Mouse (Mus musculus) MEL (cell line): Measurements from ENCODE around the gene Arcn1. TPM values are rescaled to one million over a fixed set of nuclear protein-coding genes. Genes with fewer than 3 reads are reported as not detected.

ENCODE experiments used
- DNase-seq: peaks from one replicate; pipeline ENCODE4 v3.0.0; 2011; ENCODE audit warnings: low read depth, low spot score
- H3K27ac ChIP-seq: 2 replicates; pipeline ENCODE4 v1.5.1; 2012; ENCODE audit warnings: low read depth, mild to moderate bottlenecking, control low read depth, low read length, moderate library complexity; ENCODE audit not compliant: control insufficient read depth
- H3K27me3 ChIP-seq, 2 experiments: fragments of 150-350 bp in 1 of 2; sonication (generic) in 1 of 2; 2 replicates each; pipeline ENCODE4 v1.6.1; 2012; ENCODE audit warnings: low read length in 2 of 2, mild to moderate bottlenecking in 2 of 2, improper control_type of control experiment in 1 of 2, moderate library complexity in 1 of 2; ENCODE audit not compliant: insufficient read depth in 2 of 2, control insufficient read depth in 1 of 2
- H3K36me3 ChIP-seq, 2 experiments: 2 replicates each; pipeline ENCODE4 v1.6.1; 2012 to 2014; ENCODE audit warnings: low read length in 2 of 2, improper control_type of control experiment in 1 of 2, inconsistent platforms in 1 of 2, mild to moderate bottlenecking in 1 of 2; ENCODE audit not compliant: insufficient read depth in 2 of 2, control insufficient read depth in 1 of 2
- H3K4me1 ChIP-seq, 2 experiments: fragments of 150-350 bp in 1 of 2; sonication (generic) in 1 of 2; 2 replicates each; pipeline ENCODE4 v1.6.1; 2012; ENCODE audit warnings: low read length in 2 of 2, improper control_type of control experiment in 1 of 2, mild to moderate bottlenecking in 1 of 2; ENCODE audit not compliant: insufficient read depth in 2 of 2, control insufficient read depth in 1 of 2
- H3K4me3 ChIP-seq, 2 experiments: fragments of 150-350 bp in 1 of 2; sonication (generic) in 1 of 2; 2 replicates each; pipeline ENCODE4 v1.5.1; 2012; ENCODE audit warnings: low read depth in 2 of 2, low read length in 2 of 2, mild to moderate bottlenecking in 2 of 2, moderate library complexity in 2 of 2, control low read depth in 1 of 2, improper control_type of control experiment in 1 of 2; ENCODE audit not compliant: control insufficient read depth in 1 of 2, insufficient read depth in 1 of 2
- H3K79me2 ChIP-seq: 2 replicates; pipeline ENCODE4 v1.6.1; 2012; ENCODE audit warnings: mild to moderate bottlenecking, low read length, moderate library complexity; ENCODE audit not compliant: control insufficient read depth, poor library complexity, insufficient read depth
- H3K9ac ChIP-seq: 2 replicates; pipeline ENCODE4 v1.6.1; 2012; ENCODE audit warnings: low read depth, mild to moderate bottlenecking, control low read depth, low read length, moderate library complexity; ENCODE audit not compliant: control insufficient read depth, poor library complexity, severe bottlenecking
- H3K9me3 ChIP-seq: fragments of 150-350 bp; sonication (generic); replicated peaks from 2 replicates; pipeline ENCODE4 v1.6.1; 2012; ENCODE audit warnings: mild to moderate bottlenecking, low read length, improper control_type of control experiment, moderate library complexity; ENCODE audit not compliant: insufficient read depth
- BHLHE40 ChIP-seq: IDR thresholded peaks from 2 replicates; pipeline ENCODE4 v1.6.1; 2012; ENCODE audit warnings: low read depth, mild to moderate bottlenecking, inconsistent platforms, low read length, improper control_type of control experiment, borderline replicate concordance
- CHD2 ChIP-seq: IDR thresholded peaks from 2 replicates; pipeline ENCODE4 v1.6.1; 2011; ENCODE audit warnings: low read length, improper control_type of control experiment
- ELF1 ChIP-seq: IDR thresholded peaks from 2 replicates; pipeline ENCODE4 v1.6.1; 2014; ENCODE audit warnings: low read depth, mild to moderate bottlenecking, inconsistent platforms, low read length, improper control_type of control experiment, moderate library complexity
- EP300 ChIP-seq, 2 experiments: IDR thresholded peaks; 2 replicates each; pipeline ENCODE4 v1.6.1; 2011; ENCODE audit warnings: improper control_type of control experiment in 2 of 2, low read length in 2 of 2, low read depth in 1 of 2, mild to moderate bottlenecking in 1 of 2
- GABPA ChIP-seq: IDR thresholded peaks from 2 replicates; pipeline ENCODE4 v1.6.1; 2012; ENCODE audit warnings: low read depth, mild to moderate bottlenecking, inconsistent platforms, low read length, improper control_type of control experiment, moderate library complexity
- GATA1 ChIP-seq: IDR thresholded peaks from 2 replicates; pipeline ENCODE4 v1.6.1; 2011; ENCODE audit warnings: low read depth, low read length, improper control_type of control experiment
- HCFC1 ChIP-seq: IDR thresholded peaks from 2 replicates; pipeline ENCODE4 v1.6.1; 2012; ENCODE audit warnings: low read depth, mild to moderate bottlenecking, inconsistent platforms, low read length, improper control_type of control experiment, moderate library complexity
- JUND ChIP-seq: IDR thresholded peaks from 2 replicates; pipeline ENCODE4 v1.6.1; 2011; ENCODE audit warnings: low read depth, mild to moderate bottlenecking, improper control_type of control experiment, low read length
- KAT2A ChIP-seq: conservative IDR thresholded peaks from 2 replicates; pipeline ENCODE4 v1.6.1; 2012; ENCODE audit warnings: low read depth, low read length, improper control_type of control experiment, inconsistent platforms
- MAFK ChIP-seq: IDR thresholded peaks from 2 replicates; pipeline ENCODE4 v1.6.1; 2011; ENCODE audit warnings: low read depth, mild to moderate bottlenecking, low read length, improper control_type of control experiment, borderline replicate concordance
- NELFE ChIP-seq: IDR thresholded peaks from 2 replicates; pipeline ENCODE4 v1.6.1; 2011; ENCODE audit warnings: low read depth, low read length, improper control_type of control experiment
- POLR2A ChIP-seq, 2 experiments: IDR thresholded peaks; 2 replicates each; pipeline ENCODE4 v1.6.1; 2011 to 2012; ENCODE audit warnings: low read length in 2 of 2, mild to moderate bottlenecking in 2 of 2, control low read depth in 1 of 2, improper control_type of control experiment in 1 of 2, low read depth in 1 of 2, moderate library complexity in 1 of 2; ENCODE audit not compliant: control insufficient read depth in 1 of 2, insufficient read depth in 1 of 2, poor library complexity in 1 of 2
- POLR2AphosphoS2 ChIP-seq: IDR thresholded peaks from 2 replicates; pipeline ENCODE4 v1.6.1; 2011; ENCODE audit warnings: low read length, improper control_type of control experiment
- RCOR1 ChIP-seq: IDR thresholded peaks from 2 replicates; pipeline ENCODE4 v1.6.1; 2012; ENCODE audit warnings: low read depth, mild to moderate bottlenecking, inconsistent platforms, low read length, improper control_type of control experiment
- TAL1 ChIP-seq: IDR thresholded peaks from 2 replicates; pipeline ENCODE4 v1.6.1; 2012; ENCODE audit warnings: mild to moderate bottlenecking, inconsistent platforms, low read length, moderate library complexity, mixed read lengths
- TBP ChIP-seq: IDR thresholded peaks from 2 replicates; pipeline ENCODE4 v1.8.0; 2011; ENCODE audit warnings: low read depth, low read length, improper control_type of control experiment
- TCF12 ChIP-seq: IDR thresholded peaks from 2 replicates; pipeline ENCODE4 v1.6.1; 2014; ENCODE audit warnings: low read depth, mild to moderate bottlenecking, inconsistent platforms, low read length, improper control_type of control experiment, moderate library complexity
- USF2 ChIP-seq, 2 experiments: IDR thresholded peaks; 2 replicates each; pipeline ENCODE4 v1.6.1; 2011 to 2012; ENCODE audit warnings: improper control_type of control experiment in 2 of 2, low read length in 2 of 2, borderline replicate concordance in 1 of 2, inconsistent platforms in 1 of 2, low read depth in 1 of 2, mild to moderate bottlenecking in 1 of 2; ENCODE audit not compliant: insufficient read depth in 1 of 2
- ZC3H11A ChIP-seq: IDR thresholded peaks from 2 replicates; pipeline ENCODE4 v1.6.1; 2012; ENCODE audit warnings: low read depth, mild to moderate bottlenecking, inconsistent platforms, low read length, improper control_type of control experiment
- ZKSCAN1 ChIP-seq: IDR thresholded peaks from 2 replicates; pipeline ENCODE4 v1.6.1; 2012; ENCODE audit warnings: low read depth, mild to moderate bottlenecking, inconsistent platforms, low read length, improper control_type of control experiment, moderate library complexity
- ZMIZ1 ChIP-seq: IDR thresholded peaks from 2 replicates; pipeline ENCODE4 v1.6.1; 2012; ENCODE audit warnings: low read depth, mild to moderate bottlenecking, inconsistent platforms, low read length, improper control_type of control experiment, moderate library complexity
- polyA plus RNA-seq, 2 experiments: library from polyadenylated mRNA; stranded (reverse) in 1 of 2; unstranded in 1 of 2; fragments of >175 nt in 1 of 2; fragments of >200 nt in 1 of 2; gene quantifications; 2 replicates each; pipeline versions ENCODE4 v1.2.1 to v1.2.4; 2012; ENCODE audit warnings: low replicate concordance in 2 of 2, low read depth in 1 of 2; ENCODE audit not compliant: insufficient read length in 2 of 2, insufficient read depth in 1 of 2, missing spikeins in 1 of 2
- total RNA-seq: library from RNA; depleted of rRNA; stranded (reverse); fragments of 300-350 nt; gene quantifications from 2 replicates; pipeline ENCODE4 v1.2.3, GENCODE M21; 2012

Gene Arcn1
- total and polyA plus RNA-seq, 3 experiments = 118 to 273 (median 145) TPM

GRCm38 (mm10) chr9:44747341-44747740 lies 20.3 kb downstream of the Arcn1 start:
- Histone ChIP-seq H3K27me3 (no peaks in the 10 kb centered on the region), H3K79me2 (0 out of 2 replicates have a peak, but pooled peaks cover 1% of the 10 kb centered on the region), H3K9ac (no peak overlapping the region), H3K27ac (no peak overlapping the region), H3K9me3 (no peaks in the 10 kb centered on the region), H3K4me3 (no peak overlapping the region), H3K4me1 (no peaks in the 10 kb centered on the region), H3K36me3 (peaks cover 0 to 37% of the 10 kb centered on the region in 2 experiments; a peak in 2 of 4 replicates)
- no peak for DNase-seq
- TF ChIP-seq ZC3H11A (no peak), HCFC1 (no peak), GATA1 (no peak), GABPA (no peak), ZKSCAN1 (no peak), EP300 (IDR thresholded peaks at IDR 0.05; ENCODE audit: low read depth in 1 of 2, low read length in 2 of 2) (no peak), TAL1 (no peak), POLR2A (IDR thresholded peaks at IDR 0.05; ENCODE audit: control insufficient read depth in 1 of 2, insufficient read depth in 1 of 2, low read depth in 1 of 2, low read length in 2 of 2, poor library complexity in 1 of 2) (no peak), ZMIZ1 (no peak)

GRCm38 (mm10) chr9:44746666-44747065 lies 21.0 kb downstream of the Arcn1 start:
- H3K27ac ChIP-seq = no peak overlapping the region
- DNase-seq = no peak
- H3K9ac ChIP-seq = no peak overlapping the region
- H3K4me3 ChIP-seq = no peak overlapping the region
- H3K36me3 ChIP-seq = peaks cover 0 to 37% of the 10 kb centered on the region in 2 experiments; a peak in 2 of 4 replicates
- no peaks in the 10 kb centered on the region for H3K4me1 ChIP-seq
- H3K9me3 ChIP-seq = no peaks in the 10 kb centered on the region
- 0 out of 2 replicates have a peak, but pooled peaks cover 1% of the 10 kb centered on the region for H3K79me2 ChIP-seq
- H3K27me3 ChIP-seq = no peaks in the 10 kb centered on the region
- no peak for TF ChIP-seq BHLHE40
- TF ChIP-seq KAT2A = no peak
- TF ChIP-seq JUND = no peak
- no peak for TF ChIP-seq USF2 (IDR thresholded peaks at IDR 0.05; ENCODE audit: borderline replicate concordance in 1 of 2, insufficient read depth in 1 of 2, low read depth in 1 of 2, low read length in 2 of 2)
- no peak for TF ChIP-seq CHD2
- TF ChIP-seq TBP = no peak
- TF ChIP-seq RCOR1 = no peak
- no peak for TF ChIP-seq TCF12
- TF ChIP-seq POLR2AphosphoS2 = no peak
- no peak for TF ChIP-seq ZC3H11A
- TF ChIP-seq MAFK = no peak
- no peak for TF ChIP-seq ELF1
- no peak for TF ChIP-seq NELFE
- no peak for TF ChIP-seq ZMIZ1
- no peak for TF ChIP-seq GABPA
